Mouse (Mus musculus): ENCODE measurements at regions not wholly inside any gene's neighbourhood (a gene's known extent, or its start where the extent isn't known, plus 50 kb on each side); places are given as distances from the start of the nearest gene placed in this dataset.

GRCm38 (mm10) chr4:56243863-56244262 is 496.0 kb upstream of the Gm26657 start:
- TF ChIP-seq MAFK (IDR thresholded peaks at IDR 0.05; ENCODE audit: insufficient read depth, low read depth, low read length) (no peak), ZNF384 (IDR thresholded peaks at IDR 0.05; ENCODE audit: low read depth, low read length) (no peak), ZC3H11A (IDR thresholded peaks at IDR 0.05; ENCODE audit: borderline replicate concordance, low read depth, low read length) (no peak), CHD2 (IDR thresholded peaks at IDR 0.05; ENCODE audit: low read depth, low read length) (no peak), HCFC1 (IDR thresholded peaks at IDR 0.05; ENCODE audit: borderline replicate concordance, insufficient read depth, low read length) (no peak)
